Mouse (Mus musculus): ENCODE data around the gene Igfbpl1. TPM values are rescaled to one million over a fixed set of nuclear protein-coding genes. Genes with fewer than 3 reads are reported as not detected.

Gene Igfbpl1
- polyA plus RNA-seq, 1 experiment from 2014 or later, result not detected

DNA sequence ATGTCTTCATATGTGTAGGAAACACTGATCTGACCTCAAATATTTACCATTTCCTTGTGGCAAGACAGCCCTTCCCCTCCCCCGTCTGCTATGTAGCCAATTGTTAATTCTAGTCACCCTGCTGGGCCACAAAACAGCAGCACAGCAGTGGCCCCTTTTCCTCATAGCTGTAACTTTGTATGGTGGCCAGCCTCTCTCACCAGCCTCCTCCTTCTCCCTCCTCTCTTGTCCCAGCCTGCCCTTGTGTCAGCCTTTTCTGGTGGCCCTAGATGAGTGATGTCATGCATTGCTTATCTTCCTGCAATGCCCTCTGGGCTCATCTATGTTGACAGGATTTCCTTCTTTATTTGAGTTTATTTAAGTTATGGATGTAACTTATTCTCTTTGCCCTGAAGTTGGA, 22.7 kb upstream of the Igfbpl1 start:
- WGBS, result 63% methylated on average over 1 of the region's 1 CpGs
- ATAC-seq (ENCODE audit: low read depth), result no peak

DNA sequence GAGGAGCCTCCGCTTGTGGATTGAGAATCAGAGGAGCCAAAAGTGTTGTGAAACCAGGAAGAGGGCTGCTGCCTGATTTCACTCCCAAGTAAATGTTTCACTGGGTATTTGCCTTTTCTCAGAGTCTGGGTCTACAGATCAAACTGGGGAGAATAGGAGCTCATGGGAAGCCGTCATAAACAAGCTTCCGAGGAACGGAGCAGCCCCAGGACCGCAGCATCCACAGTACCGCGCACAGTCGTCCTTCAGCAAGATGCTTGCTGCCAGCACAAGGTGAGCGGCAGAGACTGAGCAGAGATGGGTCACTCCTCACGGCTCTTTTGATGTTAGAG, 22.1 kb upstream of the Igfbpl1 start:
- WGBS, result 49% methylated on average over 10 of the region's 10 CpGs
- Histone ChIP-seq H3K4me3 (ENCODE audit: low read length) (no peak overlapping the region), H3K27ac (ENCODE audit: low read length) (no peak overlapping the region), H3K27me3 (ENCODE audit: control insufficient read depth, insufficient read depth, low read depth, low read length) (no peaks in the 10 kb centered on the region), H3K4me1 (replicated peaks; ENCODE audit: control insufficient read depth, insufficient read depth, low read length) (peaks cover 2% of the 10 kb centered on the region; the same call in 1 of the 2 replicates), H3K9me3 (ENCODE audit: control insufficient read depth, low read length) (no peaks in the 10 kb centered on the region), H3K9ac (ENCODE audit: low read length) (no peak overlapping the region), H3K36me3 (ENCODE audit: control insufficient read depth, insufficient read depth, low read length) (no peaks in the 10 kb centered on the region), H3K4me2 (ENCODE audit: low read depth, low read length) (no peak overlapping the region)
- no peak for ATAC-seq (ENCODE audit: low read depth)

More for the DNA sequence above, 22.7 kb upstream of the Igfbpl1 start:
- H3K27ac ChIP-seq (ENCODE audit: low read length), result no peak overlapping the region
- no peaks in the 10 kb centered on the region for H3K27me3 ChIP-seq (ENCODE audit: control insufficient read depth, insufficient read depth, low read depth, low read length)
- no peak overlapping the region for H3K9ac ChIP-seq (ENCODE audit: low read length)
- H3K4me3 ChIP-seq (ENCODE audit: low read length), result no peak overlapping the region
- no peak overlapping the region for H3K4me2 ChIP-seq (ENCODE audit: low read depth, low read length)
- H3K36me3 ChIP-seq (ENCODE audit: control insufficient read depth, insufficient read depth, low read length), result no peaks in the 10 kb centered on the region
- no peaks in the 10 kb centered on the region for H3K9me3 ChIP-seq (ENCODE audit: control insufficient read depth, low read length)
- H3K4me1 ChIP-seq (replicated peaks; ENCODE audit: control insufficient read depth, insufficient read depth, low read length), result peaks cover 5% of the 10 kb centered on the region; the same call in 1 of the 2 replicates

DNA sequence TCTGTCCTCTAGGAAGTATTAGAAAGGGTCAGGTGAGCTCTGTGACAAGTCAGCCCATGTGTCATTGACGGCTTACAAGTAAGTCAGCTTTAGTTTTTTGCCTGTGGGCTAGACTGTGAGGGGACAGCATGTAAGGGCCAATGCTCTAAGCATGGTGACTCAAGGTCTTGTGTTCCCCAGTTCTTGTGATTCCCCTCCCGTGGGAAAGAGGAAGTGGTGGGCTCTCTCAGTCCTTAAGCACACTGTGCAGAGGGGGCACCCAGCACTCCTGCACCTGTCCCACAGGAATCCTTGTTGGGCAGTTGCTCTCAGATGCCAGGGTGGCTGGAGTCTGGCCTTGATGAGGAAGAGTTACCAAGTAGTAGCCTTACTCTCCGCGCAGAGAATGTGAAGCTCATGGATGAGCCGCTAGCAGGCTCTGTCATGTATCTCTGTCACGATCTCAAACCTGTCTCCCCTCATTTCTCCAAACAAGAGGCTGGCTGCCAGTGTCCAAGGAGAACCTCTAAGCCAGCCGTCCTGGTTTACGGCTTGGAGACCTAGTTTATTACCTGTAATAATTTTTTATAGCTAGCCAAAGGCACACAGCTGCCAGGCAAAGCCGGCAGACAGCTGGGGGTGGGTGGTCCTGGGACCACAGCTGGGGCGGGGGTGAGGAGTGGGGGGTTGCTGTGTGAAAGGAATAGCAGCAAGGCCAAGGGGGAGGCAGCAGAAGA, 21.5 kb upstream of the Igfbpl1 start, which contains the start of gene Stra6l:
Gene Stra6l (plus strand): TSS at position 556 of the 716 bp plus-strand sequence.
- no peak for ATAC-seq (ENCODE audit: low read depth)
- H3K4me3 ChIP-seq (ENCODE audit: low read length), result no peak within 1 kb of the TSS
- WGBS, result 48% methylated on average over 10 of the region's 10 CpGs

DNA sequence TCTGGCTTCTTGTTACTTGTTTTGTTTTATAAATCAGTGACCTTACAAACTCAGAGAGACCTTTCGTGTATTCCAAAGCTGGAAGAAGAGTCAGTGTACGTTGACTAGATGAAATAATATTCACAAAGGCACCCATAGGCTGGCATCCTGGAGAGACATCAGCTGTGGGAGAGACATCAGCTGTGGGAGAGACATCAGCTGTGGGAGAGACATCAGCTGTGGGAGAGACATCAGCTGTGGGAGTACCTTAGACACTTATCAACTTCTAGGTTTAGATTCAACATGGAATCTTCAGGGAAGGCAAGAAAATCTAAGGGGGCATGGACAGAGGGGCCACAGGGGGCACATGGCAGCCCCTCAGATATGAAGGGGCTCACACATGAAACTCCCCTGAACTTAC, 19.5 kb upstream of the Igfbpl1 start:
- Histone ChIP-seq H3K9ac (ENCODE audit: low read length) (no peak overlapping the region), H3K9me3 (ENCODE audit: control insufficient read depth, low read length) (no peaks in the 10 kb centered on the region), H3K36me3 (ENCODE audit: control insufficient read depth, insufficient read depth, low read length) (no peaks in the 10 kb centered on the region), H3K27ac (ENCODE audit: low read length) (no peak overlapping the region), H3K4me1 (replicated peaks; ENCODE audit: control insufficient read depth, insufficient read depth, low read length) (no peaks in the 10 kb centered on the region), H3K27me3 (ENCODE audit: control insufficient read depth, insufficient read depth, low read depth, low read length) (no peaks in the 10 kb centered on the region), H3K4me2 (ENCODE audit: low read depth, low read length) (no peak overlapping the region), H3K4me3 (ENCODE audit: low read length) (no peak overlapping the region)
- 89% methylated on average over 2 of the region's 2 CpGs for WGBS
- ATAC-seq (ENCODE audit: low read depth), result no peak

More for the DNA sequence above, 21.5 kb upstream of the Igfbpl1 start, which contains the start of gene Stra6l:
- Histone ChIP-seq H3K27me3 (ENCODE audit: control insufficient read depth, insufficient read depth, low read depth, low read length) (no peaks in the 10 kb centered on the region), H3K36me3 (ENCODE audit: control insufficient read depth, insufficient read depth, low read length) (no peaks in the 10 kb centered on the region), H3K9ac (ENCODE audit: low read length) (no peak within 1 kb of the TSS), H3K4me1 (replicated peaks; ENCODE audit: control insufficient read depth, insufficient read depth, low read length) (no peaks in the 10 kb centered on the region), H3K27ac (ENCODE audit: low read length) (no peak within 1 kb of the TSS), H3K4me2 (ENCODE audit: low read depth, low read length) (no peak within 1 kb of the TSS), H3K9me3 (ENCODE audit: control insufficient read depth, low read length) (no peaks in the 10 kb centered on the region)

DNA sequence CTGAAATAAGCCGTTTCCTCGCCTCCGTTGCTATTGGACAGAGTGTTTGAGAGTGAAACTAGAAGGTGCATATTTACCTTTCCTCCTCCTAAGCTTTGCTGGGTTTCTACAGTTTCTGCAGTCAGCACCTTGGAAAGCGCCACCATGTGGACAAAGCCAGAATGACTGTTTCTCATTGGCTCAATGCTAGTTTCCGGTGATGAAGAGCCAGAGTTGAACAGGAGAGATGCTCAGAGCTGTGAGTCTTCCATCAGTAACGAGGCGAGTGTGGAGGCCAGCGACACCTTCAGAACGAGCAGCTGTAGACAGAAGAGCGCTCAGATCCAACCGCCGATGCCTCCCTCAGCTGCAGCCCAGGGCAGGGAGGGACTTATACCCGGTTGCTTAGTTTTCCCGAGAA, 17.6 kb upstream of the Igfbpl1 start:
- Histone ChIP-seq H3K4me1 (replicated peaks; ENCODE audit: control insufficient read depth, insufficient read depth, low read length) (no peaks in the 10 kb centered on the region), H3K36me3 (ENCODE audit: control insufficient read depth, insufficient read depth, low read length) (no peaks in the 10 kb centered on the region)
- 42% methylated on average over 14 of the region's 14 CpGs for WGBS

DNA sequence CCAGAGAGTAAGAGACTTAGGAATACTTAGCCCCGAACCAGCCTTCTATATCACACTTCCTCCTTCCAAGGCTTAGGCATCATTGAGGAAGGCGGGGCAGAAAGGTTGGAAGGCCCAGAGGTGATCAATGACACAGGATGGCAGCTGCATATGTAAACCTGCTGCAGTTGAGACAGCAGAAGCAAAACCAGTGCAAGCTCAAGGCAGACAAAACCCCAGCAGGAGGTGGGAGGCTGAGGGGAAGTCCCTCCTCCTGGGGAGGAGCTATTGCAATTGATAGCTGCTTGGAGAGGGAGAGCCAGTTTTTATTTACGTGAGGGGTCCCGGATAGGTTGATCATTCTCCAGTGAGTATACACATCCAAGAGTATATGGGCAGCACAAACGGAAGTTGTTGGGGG, 6.7 kb upstream of the Igfbpl1 start:
- H3K9me3 ChIP-seq (ENCODE audit: control insufficient read depth, low read length), result no peaks in the 10 kb centered on the region
- H3K4me3 ChIP-seq (ENCODE audit: low read length), result no peak overlapping the region
- no peak for ATAC-seq (ENCODE audit: low read depth)
- H3K36me3 ChIP-seq (ENCODE audit: control insufficient read depth, insufficient read depth, low read length), result no peaks in the 10 kb centered on the region
- H3K4me2 ChIP-seq (ENCODE audit: low read depth, low read length), result no peak overlapping the region
- H3K27ac ChIP-seq (ENCODE audit: low read length), result no peak overlapping the region
- peaks cover 18% of the 10 kb centered on the region for H3K27me3 ChIP-seq (ENCODE audit: control insufficient read depth, insufficient read depth, low read depth, low read length)
- H3K4me1 ChIP-seq (replicated peaks; ENCODE audit: control insufficient read depth, insufficient read depth, low read length), result no peaks in the 10 kb centered on the region
- H3K9ac ChIP-seq (ENCODE audit: low read length), result no peak overlapping the region
- WGBS, result 35% methylated on average over 5 of the region's 5 CpGs

More for the DNA sequence above, 17.6 kb upstream of the Igfbpl1 start:
- Histone ChIP-seq H3K4me3 (ENCODE audit: low read length) (no peak overlapping the region), H3K9ac (ENCODE audit: low read length) (no peak overlapping the region), H3K9me3 (ENCODE audit: control insufficient read depth, low read length) (no peaks in the 10 kb centered on the region), H3K27ac (ENCODE audit: low read length) (no peak overlapping the region), H3K27me3 (ENCODE audit: control insufficient read depth, insufficient read depth, low read depth, low read length) (no peaks in the 10 kb centered on the region), H3K4me2 (ENCODE audit: low read depth, low read length) (no peak overlapping the region)
- no peak for ATAC-seq (ENCODE audit: low read depth)

DNA sequence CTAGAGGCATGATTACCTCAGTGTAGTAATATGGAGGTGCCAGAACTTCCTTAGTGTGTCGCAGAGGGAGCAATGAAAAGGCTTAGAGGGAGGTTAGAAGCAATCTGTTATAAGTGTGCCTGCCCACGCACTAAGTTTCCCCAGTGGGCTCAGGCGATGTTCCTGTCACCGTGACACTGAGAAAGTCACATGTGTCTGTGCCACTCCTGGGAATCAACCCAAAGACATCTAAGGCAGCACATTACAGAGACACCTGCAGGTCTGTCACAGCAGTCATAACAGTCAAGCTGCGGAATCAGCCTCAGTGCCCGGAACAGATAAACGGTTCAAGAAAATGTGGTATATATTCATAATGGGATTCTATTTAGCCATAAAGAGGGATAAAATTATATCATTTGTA, 5.3 kb upstream of the Igfbpl1 start:
- Histone ChIP-seq H3K9me3 (ENCODE audit: control insufficient read depth, low read length) (no peaks in the 10 kb centered on the region), H3K36me3 (ENCODE audit: control insufficient read depth, insufficient read depth, low read length) (no peaks in the 10 kb centered on the region), H3K4me1 (replicated peaks; ENCODE audit: control insufficient read depth, insufficient read depth, low read length) (no peaks in the 10 kb centered on the region), H3K27me3 (ENCODE audit: control insufficient read depth, insufficient read depth, low read depth, low read length) (peaks cover 33% of the 10 kb centered on the region), H3K27ac (ENCODE audit: low read length) (no peak overlapping the region), H3K9ac (ENCODE audit: low read length) (no peak overlapping the region), H3K4me3 (ENCODE audit: low read length) (no peak overlapping the region), H3K4me2 (ENCODE audit: low read depth, low read length) (no peak overlapping the region)
- WGBS, result 71% methylated on average over 7 of the region's 7 CpGs
- no peak for ATAC-seq (ENCODE audit: low read depth)

DNA sequence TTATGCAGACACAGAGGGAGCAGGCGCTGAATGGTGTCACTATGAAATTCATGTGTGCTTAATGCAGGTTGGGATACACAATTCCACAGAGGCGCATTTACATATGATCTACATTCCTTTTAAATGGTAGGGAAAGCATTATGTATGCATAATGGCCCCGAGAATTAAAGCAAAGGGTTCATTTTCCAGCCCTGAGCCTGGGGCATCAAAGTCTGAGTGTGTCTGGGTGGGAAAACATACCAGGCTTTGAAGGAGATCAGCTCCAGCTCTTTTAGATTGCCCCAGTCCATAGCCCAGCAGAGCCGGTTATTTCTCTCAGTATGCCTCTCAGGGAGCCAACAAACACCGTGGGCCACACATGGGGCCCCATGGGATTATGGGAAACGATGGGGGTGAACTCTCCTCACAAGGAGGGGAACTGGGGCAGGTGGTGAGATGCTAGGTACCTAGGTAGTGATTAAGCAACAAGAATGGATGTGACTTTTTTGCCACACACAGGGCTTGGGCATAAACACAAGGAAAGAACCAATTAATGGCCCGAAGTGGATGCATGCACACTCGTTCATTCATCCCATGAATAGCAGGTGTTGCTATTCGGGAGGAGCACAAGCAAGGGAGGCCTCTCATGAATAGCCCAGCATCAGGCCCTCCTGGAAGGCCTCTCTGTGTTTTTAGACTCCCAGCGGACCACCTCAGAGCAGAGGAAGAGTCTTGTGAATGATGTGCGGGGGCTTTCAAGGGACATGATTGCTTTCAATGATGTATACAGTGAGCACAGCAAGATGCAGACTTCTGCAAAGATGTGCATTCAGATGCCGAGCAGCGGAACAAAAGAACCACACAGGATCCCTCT, 3.4 kb upstream of the Igfbpl1 start:
- Histone ChIP-seq H3K4me3 (ENCODE audit: low read length) (no peak overlapping the region), H3K9ac (ENCODE audit: low read length) (no peak overlapping the region), H3K4me2 (ENCODE audit: low read depth, low read length) (no peak overlapping the region), H3K36me3 (ENCODE audit: control insufficient read depth, insufficient read depth, low read length) (no peaks in the 10 kb centered on the region), H3K27me3 (ENCODE audit: control insufficient read depth, insufficient read depth, low read depth, low read length) (peaks cover 49% of the 10 kb centered on the region), H3K27ac (ENCODE audit: low read length) (no peak overlapping the region), H3K4me1 (replicated peaks; ENCODE audit: control insufficient read depth, insufficient read depth, low read length) (peaks cover 3% of the 10 kb centered on the region; the same call in 1 of the 2 replicates), H3K9me3 (ENCODE audit: control insufficient read depth, low read length) (no peaks in the 10 kb centered on the region)
- WGBS, result 58% methylated on average over 13 of the region's 13 CpGs
- ATAC-seq (ENCODE audit: low read depth), result no peak

DNA sequence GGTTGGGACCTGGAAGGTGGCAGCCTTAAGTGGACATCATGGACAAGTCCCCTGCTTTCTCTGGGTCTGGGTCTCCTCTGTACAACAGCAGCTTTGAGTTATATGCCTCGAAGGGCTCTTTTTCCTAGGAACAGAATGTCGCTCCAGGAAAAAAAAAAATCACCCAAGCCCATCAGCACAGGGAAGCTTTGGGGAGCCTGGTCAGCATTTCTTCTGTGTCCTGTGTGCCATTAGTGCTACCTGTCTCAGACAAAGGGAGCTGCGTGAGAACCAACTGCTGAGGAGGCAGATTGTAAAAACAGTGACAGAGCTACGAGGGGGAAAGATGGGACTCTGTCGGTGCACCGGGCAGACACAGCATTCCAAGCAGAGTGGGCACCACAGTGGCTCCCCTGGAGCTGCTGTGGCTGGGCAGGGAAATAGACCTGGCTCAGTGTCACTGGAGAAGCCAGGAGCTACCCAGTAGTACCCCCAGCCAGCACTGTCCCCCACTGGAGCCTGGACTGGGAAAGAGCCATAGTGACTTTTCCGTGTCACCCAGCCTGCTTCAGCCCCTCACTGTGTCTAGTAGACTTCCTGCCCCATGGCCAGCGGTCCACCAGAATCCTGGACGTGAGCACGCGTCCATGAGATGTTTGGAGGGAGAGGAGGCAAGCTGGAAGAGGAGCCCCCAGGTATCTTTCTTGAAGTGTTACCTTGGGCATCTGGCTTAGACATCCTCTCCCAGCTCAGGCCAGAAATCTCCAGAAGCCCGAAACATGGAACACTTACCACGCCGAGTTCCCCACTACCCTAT, 1.8 kb downstream of the Igfbpl1 start:
- Histone ChIP-seq H3K9ac (ENCODE audit: low read length) (no peak overlapping the region), H3K9me3 (ENCODE audit: control insufficient read depth, low read length) (no peaks in the 10 kb centered on the region), H3K4me1 (replicated peaks; ENCODE audit: control insufficient read depth, insufficient read depth, low read length) (peaks cover 5% of the 10 kb centered on the region; the same call in 1 of the 2 replicates), H3K27me3 (ENCODE audit: control insufficient read depth, insufficient read depth, low read depth, low read length) (peaks cover 60% of the 10 kb centered on the region), H3K36me3 (ENCODE audit: control insufficient read depth, insufficient read depth, low read length) (no peaks in the 10 kb centered on the region), H3K4me2 (ENCODE audit: low read depth, low read length) (no peak overlapping the region), H3K4me3 (ENCODE audit: low read length) (no peak overlapping the region), H3K27ac (ENCODE audit: low read length) (no peak overlapping the region)
- WGBS, result 31% methylated on average over 14 of the region's 14 CpGs
- no peak for ATAC-seq (ENCODE audit: low read depth)
